Mouse (Mus musculus) lung, embryonic 16.5 days (tissue): ENCODE results near the gene Wwc2. TPM values are rescaled to one million over a fixed set of nuclear protein-coding genes. Genes with fewer than 3 reads are reported as not detected.
"Not testable (repeated sequence)": the region's sequence is repeated elsewhere in the genome, so short reads cannot be mapped to it uniquely, and the experiment has no call there.

Source experiments
- ATAC-seq: fragments of 200-750 bp; cut with Nextera tagmentation; 2 replicates; pipeline ENCODE4 v1.8.0; 2017; ENCODE audit warnings: low read depth, mild to moderate bottlenecking, moderate library complexity
- H3K27ac ChIP-seq: fragments of 300-500 bp; sonication (generic); 2 replicates; pipeline ENCODE4 v1.5.1; 2014; ENCODE audit warnings: mild to moderate bottlenecking, control low read depth, low read length
- H3K27me3 ChIP-seq: fragments of 300-500 bp; sonication (generic); 2 replicates; pipeline ENCODE4 v1.6.1; 2014; ENCODE audit warnings: low read depth, low read length, mixed read lengths; ENCODE audit not compliant: control insufficient read depth, insufficient read depth
- H3K36me3 ChIP-seq: fragments of 300-500 bp; sonication (generic); 2 replicates; pipeline ENCODE4 v1.6.1; 2014; ENCODE audit warnings: low read length; ENCODE audit not compliant: control insufficient read depth, insufficient read depth
- H3K4me1 ChIP-seq: fragments of 300-500 bp; sonication (generic); replicated peaks from 2 replicates; pipeline ENCODE4 v1.6.1; 2014; ENCODE audit warnings: low read length, mixed read lengths; ENCODE audit not compliant: control insufficient read depth, insufficient read depth
- H3K4me2 ChIP-seq: fragments of 300-500 bp; sonication (generic); 2 replicates; pipeline ENCODE4 v1.6.1; 2014; ENCODE audit warnings: low read depth, low read length, control low read depth
- H3K4me3 ChIP-seq: fragments of 300-500 bp; sonication (generic); 2 replicates; pipeline ENCODE4 v1.5.1; 2014; ENCODE audit warnings: mild to moderate bottlenecking, low read length, control low read depth
- H3K9ac ChIP-seq: fragments of 300-500 bp; sonication (generic); 2 replicates; pipeline ENCODE4 v1.6.1; 2014; ENCODE audit warnings: low read length, control low read depth
- H3K9me3 ChIP-seq: fragments of 300-500 bp; sonication (generic); 2 replicates; pipeline ENCODE4 v1.6.1; 2016; ENCODE audit warnings: low read length; ENCODE audit not compliant: control insufficient read depth
- WGBS: fragments of 180-500 bp; shearing (Covaris S2); extraction: QIAGEN DNeasy Blood & Tissue Kit; methylation state at CpG from one replicate; pipeline ENCODE4 v1.1.7; 2014; 5-methylcytosine and 5-hydroxymethylcytosine counted together
- polyA plus RNA-seq: library from polyadenylated mRNA; unstranded; fragments of >200 nt; fragmentation: Nextera tagmentation; extraction: Ambion mirVana; gene quantifications from 2 replicates; pipeline ENCODE4 v1.2.1, GENCODE M21; 2015

The Wwc2 gene
- polyA plus RNA-seq, 1 experiment from 2014 or later, result 12.6 TPM

DNA sequence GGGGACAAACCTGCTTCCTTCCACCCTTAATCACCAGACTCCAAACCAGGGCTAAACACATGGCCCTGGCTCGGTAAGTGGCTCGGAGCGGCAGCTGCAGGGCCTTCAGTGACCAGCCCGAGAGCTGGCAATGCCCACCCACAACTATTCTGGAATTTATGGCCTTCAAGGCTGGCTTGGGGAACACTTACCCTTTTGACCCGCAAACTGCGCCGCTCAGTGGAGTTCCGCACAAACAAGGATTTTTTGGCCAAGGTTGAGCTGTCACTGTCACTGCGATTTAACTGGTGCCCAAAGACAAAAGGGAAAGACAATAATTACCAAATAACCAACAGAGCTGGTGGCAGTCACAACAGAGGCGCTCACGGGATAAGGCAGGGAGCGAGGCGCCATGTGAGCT lies 144.8 kb downstream of the Wwc2 start:
- peaks cover 36% of the 10 kb centered on the region for H3K36me3 ChIP-seq
- no peak overlapping the region for H3K27ac ChIP-seq
- no peaks in the 10 kb centered on the region for H3K9me3 ChIP-seq
- H3K4me3 ChIP-seq, result no peak overlapping the region
- H3K4me1 ChIP-seq, result no peaks in the 10 kb centered on the region
- no peak overlapping the region for H3K4me2 ChIP-seq
- no peaks in the 10 kb centered on the region for H3K27me3 ChIP-seq
- no peak overlapping the region for H3K9ac ChIP-seq
- 85% methylated on average over 13 of the region's 13 CpGs for WGBS
- no peak for ATAC-seq

DNA sequence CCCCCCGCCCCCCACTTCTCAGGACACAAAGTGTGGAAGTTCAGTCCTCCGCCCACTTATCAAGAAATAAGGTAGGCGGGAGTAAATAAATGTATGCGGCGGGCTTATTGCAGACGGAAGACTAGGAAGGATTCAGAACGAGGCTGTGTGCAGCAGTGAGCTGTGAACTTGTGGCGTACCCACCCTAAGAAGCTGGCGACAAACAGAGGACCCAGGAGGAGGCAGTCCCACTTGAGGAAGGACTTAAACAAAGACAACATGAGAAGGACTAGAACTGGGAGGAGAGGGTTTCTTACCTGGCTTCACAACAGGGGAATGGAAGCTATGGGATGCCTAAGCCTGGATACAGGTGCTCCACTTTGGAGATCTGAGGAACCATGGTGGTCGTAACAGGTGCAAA lies 147.1 kb downstream of the Wwc2 start:
- Histone ChIP-seq H3K9me3 (no peaks in the 10 kb centered on the region), H3K9ac (no peak overlapping the region), H3K27ac (no peak overlapping the region), H3K36me3 (peaks cover 39% of the 10 kb centered on the region), H3K4me3 (no peak overlapping the region), H3K27me3 (no peaks in the 10 kb centered on the region), H3K4me2 (no peak overlapping the region), H3K4me1 (no peaks in the 10 kb centered on the region)
- ATAC-seq, result no peak
- 91% methylated on average over 10 of the region's 10 CpGs for WGBS

DNA sequence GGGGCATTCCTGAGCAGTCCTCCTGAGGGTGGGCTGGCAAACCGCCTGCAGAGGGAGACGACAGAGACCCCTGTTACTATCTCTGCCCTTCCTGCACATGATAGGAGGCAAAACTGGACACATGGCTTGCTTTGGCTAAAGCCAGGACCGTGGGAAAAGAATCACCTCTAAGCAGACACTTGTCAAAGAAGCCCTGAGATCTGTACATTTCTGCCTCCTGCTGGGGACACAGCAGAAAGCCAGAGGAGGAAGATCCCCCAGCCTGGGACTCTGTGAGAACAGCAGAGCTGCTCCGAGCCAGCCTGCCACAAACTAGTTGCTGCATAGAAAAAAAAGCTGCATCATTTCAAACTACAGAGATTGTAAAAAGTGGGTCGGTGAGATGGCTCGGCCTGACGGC lies 147.7 kb downstream of the Wwc2 start:
- H3K4me3 ChIP-seq, result no peak overlapping the region
- peaks cover 36% of the 10 kb centered on the region for H3K36me3 ChIP-seq
- no peak overlapping the region for H3K4me2 ChIP-seq
- H3K9ac ChIP-seq, result no peak overlapping the region
- H3K27ac ChIP-seq, result no peak overlapping the region
- H3K4me1 ChIP-seq, result no peaks in the 10 kb centered on the region
- no peaks in the 10 kb centered on the region for H3K9me3 ChIP-seq
- H3K27me3 ChIP-seq, result no peaks in the 10 kb centered on the region
- ATAC-seq, result no peak
- 82% methylated on average over 7 of the region's 7 CpGs for WGBS

DNA sequence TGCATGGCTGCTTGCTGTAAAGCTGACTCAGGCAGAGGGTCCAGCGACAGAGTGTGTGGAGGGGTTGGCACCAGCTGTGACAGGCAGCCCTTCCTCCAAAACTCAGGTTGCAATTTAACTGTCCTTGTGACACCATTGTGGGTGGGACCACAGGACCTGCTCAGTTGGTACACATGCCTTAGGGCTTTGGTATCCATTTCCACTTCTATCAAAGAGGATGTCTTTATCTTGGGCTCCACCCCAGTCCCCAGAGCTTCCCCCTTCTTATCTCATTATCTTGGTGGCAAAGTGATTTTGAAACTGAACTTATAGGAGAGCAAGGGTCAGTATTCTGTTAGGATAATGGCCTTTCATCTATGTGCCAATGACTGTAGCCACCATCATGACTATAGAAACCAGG lies 156.8 kb downstream of the Wwc2 start:
- Histone ChIP-seq H3K4me1 (no peaks in the 10 kb centered on the region), H3K36me3 (peaks cover 16% of the 10 kb centered on the region; the same call in 1 of the 2 replicates), H3K27me3 (no peaks in the 10 kb centered on the region), H3K9me3 (no peaks in the 10 kb centered on the region), H3K4me2 (no peak overlapping the region), H3K4me3 (no peak overlapping the region), H3K9ac (no peak overlapping the region), H3K27ac (no peak overlapping the region)
- ATAC-seq, result no peak
- 68% methylated on average over 1 of the region's 1 CpGs for WGBS

DNA sequence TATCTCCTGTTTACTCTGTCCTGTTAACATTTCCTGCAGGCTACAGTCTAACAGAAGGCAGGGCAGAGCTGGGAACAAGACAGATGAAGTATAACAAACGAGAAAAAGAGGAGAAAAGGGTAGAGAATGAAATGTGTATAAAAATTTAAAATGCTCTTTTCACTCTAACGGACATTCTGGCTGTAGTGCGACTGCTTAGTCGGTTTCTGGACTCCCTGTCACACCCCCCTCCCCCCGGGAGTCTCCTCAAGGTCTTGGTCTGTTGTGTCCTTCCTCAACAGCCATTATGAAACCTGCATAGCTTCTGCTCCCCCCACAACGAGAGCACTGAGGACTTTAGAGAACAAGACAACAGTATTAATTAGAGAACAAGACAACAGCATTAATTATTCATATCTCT lies 158.1 kb downstream of the Wwc2 start:
- Histone ChIP-seq H3K9me3 (no peaks in the 10 kb centered on the region), H3K4me2 (no peak overlapping the region), H3K27me3 (no peaks in the 10 kb centered on the region), H3K4me1 (no peaks in the 10 kb centered on the region), H3K36me3 (peaks cover 18% of the 10 kb centered on the region), H3K9ac (no peak overlapping the region), H3K4me3 (no peak overlapping the region), H3K27ac (no peak overlapping the region)
- WGBS, result 52% methylated on average over 6 of the region's 6 CpGs
- ATAC-seq, result no peak

DNA sequence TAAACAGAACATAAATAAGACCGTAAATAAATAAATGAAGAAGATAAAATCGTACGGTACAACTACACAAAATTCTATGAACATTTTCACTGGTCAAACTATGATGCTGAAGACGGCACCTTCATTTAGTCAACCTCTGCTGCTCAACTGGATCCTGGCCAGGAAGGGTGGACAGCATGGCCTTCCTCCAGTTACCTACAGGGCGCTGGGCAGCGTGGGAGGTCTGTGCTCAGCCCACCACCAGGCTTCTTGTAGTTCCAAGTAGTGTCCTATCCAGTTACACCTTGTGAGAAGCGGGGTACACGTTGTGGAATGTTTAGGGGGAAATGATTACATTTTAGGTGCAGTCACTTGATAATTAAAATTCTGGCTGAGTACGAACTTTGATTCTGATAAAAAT lies 163.8 kb downstream of the Wwc2 start:
- WGBS, result 79% methylated on average over 9 of the region's 9 CpGs
- no peaks in the 10 kb centered on the region for H3K27me3 ChIP-seq
- H3K4me1 ChIP-seq, result no peaks in the 10 kb centered on the region
- H3K9me3 ChIP-seq, result no peaks in the 10 kb centered on the region
- H3K36me3 ChIP-seq, result peaks cover 18% of the 10 kb centered on the region
- ATAC-seq, result no peak
- H3K4me3 ChIP-seq, result no peak overlapping the region
- no peak overlapping the region for H3K9ac ChIP-seq
- H3K27ac ChIP-seq, result no peak overlapping the region
- no peak overlapping the region for H3K4me2 ChIP-seq

DNA sequence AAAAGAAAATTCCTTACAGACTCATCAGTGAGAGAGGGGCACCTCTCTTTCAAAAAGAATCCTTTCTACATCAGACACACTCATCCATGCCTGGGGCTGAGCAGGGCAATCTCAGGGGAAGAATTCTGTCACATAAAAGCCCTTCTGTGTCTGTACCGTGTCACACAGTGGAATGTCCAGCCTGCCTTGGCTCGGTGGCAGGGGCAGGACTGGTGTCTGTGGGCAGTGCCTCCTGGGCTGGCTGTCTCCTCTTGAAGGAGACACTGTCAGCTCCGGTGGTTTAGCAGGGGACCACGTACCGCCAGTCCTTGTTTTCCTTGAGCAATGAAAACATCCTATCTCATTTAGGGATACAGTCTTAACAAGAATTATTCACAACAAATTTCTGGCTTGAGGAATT lies 165.1 kb downstream of the Wwc2 start:
- ATAC-seq, result no peak
- 65% methylated on average over 5 of the region's 5 CpGs for WGBS

DNA sequence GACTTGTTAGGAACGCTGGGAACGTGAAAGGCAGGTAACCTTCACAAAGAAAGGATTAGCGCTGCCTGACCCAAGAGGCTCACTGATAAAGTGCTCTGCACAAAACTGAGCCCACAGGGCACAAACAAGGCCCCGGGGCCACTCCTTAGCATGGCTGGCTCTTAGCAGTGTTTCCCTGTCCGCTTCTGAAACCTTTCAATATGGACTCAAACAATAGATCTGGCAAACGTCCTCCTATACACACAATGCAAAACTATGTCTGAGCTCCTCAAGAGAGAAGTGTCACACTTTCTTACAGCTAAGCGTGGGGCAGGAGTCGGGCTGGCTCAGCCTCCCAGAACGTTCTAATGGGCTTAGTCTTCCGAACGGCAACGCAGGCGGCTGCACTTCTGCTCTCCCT lies 166.5 kb downstream of the Wwc2 start, which contains the start of gene Cldn22:
Cldn22 (plus strand) TSS at position 301 of the 400 bp plus-strand sequence.
- 62% methylated on average over 13 of the region's 13 CpGs for WGBS
- H3K9me3 ChIP-seq, result no peaks in the 10 kb centered on the region
- H3K4me3 ChIP-seq, result no peak within 1 kb of the TSS
- no peaks in the 10 kb centered on the region for H3K4me1 ChIP-seq
- no peak within 1 kb of the TSS for H3K4me2 ChIP-seq
- no peak for ATAC-seq
- H3K36me3 ChIP-seq, result peaks cover 2% of the 10 kb centered on the region; the same call in 1 of the 2 replicates
- no peak within 1 kb of the TSS for H3K9ac ChIP-seq
- no peak within 1 kb of the TSS for H3K27ac ChIP-seq
- no peaks in the 10 kb centered on the region for H3K27me3 ChIP-seq

More for the DNA sequence above, 165.1 kb downstream of the Wwc2 start:
- Histone ChIP-seq H3K36me3 (peaks cover 12% of the 10 kb centered on the region), H3K4me2 (no peak overlapping the region), H3K27ac (no peak overlapping the region), H3K9me3 (no peaks in the 10 kb centered on the region), H3K27me3 (no peaks in the 10 kb centered on the region), H3K4me1 (no peaks in the 10 kb centered on the region), H3K4me3 (no peak overlapping the region), H3K9ac (no peak overlapping the region)

DNA sequence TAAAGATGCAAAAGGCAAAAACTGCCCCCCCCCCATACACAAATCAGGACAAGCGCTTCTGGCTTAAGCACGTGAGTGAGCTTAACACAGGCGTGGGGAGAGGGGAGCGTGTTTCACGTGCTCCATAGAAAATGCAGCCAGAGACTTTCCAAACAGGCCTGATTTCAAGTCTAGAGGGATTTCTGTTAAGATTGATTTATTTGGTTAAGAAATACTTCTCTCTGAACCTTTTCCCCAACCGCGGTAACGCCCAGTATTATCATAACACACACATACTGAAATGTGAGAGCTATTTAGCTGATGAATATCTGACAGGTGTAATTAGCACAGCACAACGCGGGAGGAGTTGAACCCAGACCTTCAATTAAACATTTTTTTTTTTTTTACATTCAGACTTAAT lies 166.9 kb downstream of the Wwc2 start:
- Histone ChIP-seq H3K36me3 (peaks cover 2% of the 10 kb centered on the region; the same call in 1 of the 2 replicates), H3K9me3 (no peaks in the 10 kb centered on the region), H3K4me1 (no peaks in the 10 kb centered on the region), H3K27ac (no peak overlapping the region), H3K9ac (no peak overlapping the region), H3K4me3 (no peak overlapping the region), H3K27me3 (no peaks in the 10 kb centered on the region), H3K4me2 (no peak overlapping the region)
- WGBS, result 37% methylated on average over 10 of the region's 10 CpGs
- ATAC-seq, result no peak

DNA sequence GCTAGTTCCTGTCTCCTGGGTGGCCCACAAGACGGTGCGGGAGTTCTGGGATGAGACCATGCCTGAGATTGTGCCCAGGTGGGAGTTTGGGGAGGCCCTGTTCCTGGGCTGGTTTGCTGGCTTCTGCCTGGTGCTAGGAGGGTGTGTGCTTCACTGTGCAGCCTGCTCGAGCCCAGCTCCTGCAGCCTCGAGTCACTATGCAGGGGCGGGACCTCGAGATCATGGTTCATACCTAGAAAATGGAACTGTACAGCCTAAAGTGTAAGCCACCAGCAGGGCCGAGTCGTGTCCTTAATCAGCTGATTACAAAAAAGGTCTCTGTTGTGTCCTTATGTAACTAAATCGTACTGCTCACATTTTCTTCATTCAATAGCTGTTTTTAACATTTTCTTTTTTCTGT lies 168.2 kb downstream of the Wwc2 start:
- not testable (repeated sequence) for H3K36me3 ChIP-seq, H3K9ac ChIP-seq, H3K27me3 ChIP-seq, ATAC-seq, H3K9me3 ChIP-seq, H3K27ac ChIP-seq, H3K4me2 ChIP-seq, H3K4me3 ChIP-seq, H3K4me1 ChIP-seq
- WGBS, result 71% methylated on average over 7 of the region's 9 CpGs
